Mouse (Mus musculus) thymus, postnatal 25 days (tissue): ENCODE results near the gene Thrsp.
"Not testable (repeated sequence)": the region's sequence is repeated elsewhere in the genome, so short reads cannot be mapped to it uniquely, and the experiment has no call there.

Experiments
- DNase-seq: peaks from one replicate; pipeline ENCODE4 v3.0.0; 2022

The Thrsp gene

DNA sequence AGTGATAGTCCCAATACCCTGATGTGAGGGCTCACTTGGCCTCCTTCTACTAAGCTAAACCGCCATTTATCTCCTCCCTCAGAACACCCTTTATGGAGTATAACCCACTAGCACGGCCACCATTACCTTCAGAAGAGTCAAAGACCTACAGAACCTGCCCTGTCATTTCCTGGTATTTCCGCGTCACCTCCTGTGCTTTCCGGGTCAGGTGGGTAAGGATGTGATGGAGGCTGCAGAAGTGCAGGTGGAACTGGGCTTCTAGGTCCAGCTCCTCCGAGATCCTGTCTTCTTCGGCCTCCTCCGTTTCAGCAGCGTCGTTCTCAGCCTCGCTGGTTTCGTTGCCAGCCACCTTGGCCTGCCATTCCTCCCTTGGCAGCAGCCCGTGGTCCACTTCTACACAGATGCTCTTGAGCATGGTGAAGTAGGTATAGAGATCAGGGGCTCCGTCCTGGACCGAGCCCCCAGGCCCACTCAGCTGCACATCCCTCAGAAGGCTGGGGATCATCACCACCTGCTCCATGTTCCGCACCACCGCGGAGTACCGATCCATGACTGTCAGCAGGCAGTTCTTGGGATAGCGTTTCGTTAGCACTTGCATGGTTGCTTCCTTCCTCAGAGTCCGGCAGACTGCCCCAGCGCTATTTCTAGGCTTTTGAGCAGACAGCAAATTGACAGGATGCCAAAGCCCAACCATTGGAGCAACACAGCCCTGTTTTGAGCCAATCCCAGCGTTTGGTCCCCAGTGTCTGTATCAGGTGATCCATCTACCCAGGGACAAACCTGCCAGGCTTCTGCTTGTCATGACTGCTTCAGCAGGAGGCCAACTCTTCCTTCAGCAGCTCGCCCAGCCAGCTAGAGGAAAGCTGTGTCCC, at the start of gene Thrsp:
TSS of gene Thrsp (minus strand) at position 825 of the 872 bp plus-strand sequence.
- DNase-seq = no peak

DNA sequence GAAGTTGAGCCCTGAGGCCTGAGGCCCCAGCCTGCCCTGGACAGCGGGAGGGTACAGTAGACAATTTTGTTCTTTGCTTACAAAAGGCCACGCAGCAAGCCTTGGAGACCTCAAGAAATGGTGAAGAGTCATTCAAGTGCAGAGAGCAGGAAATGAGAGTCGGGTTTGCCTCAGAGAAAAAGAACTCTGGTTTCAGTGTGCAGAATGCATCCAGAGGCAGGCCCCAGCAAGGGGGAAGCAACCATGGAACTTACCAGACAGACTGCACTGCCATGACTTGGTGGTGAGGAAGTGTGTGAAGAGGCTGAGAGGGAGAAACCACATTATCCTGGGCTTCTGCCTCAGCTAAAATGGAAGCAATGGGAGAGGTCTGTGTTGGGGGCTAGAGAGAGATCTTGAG, 38.0 kb upstream of the Thrsp start:
- no peak for DNase-seq

- no peak for DNase-seq
Measured at GRCm38 (mm10) chr7:97454795-97455194, 37.3 kb upstream of the Thrsp start.

GRCm38 (mm10) chr7:97453141-97453921, 35.8 kb upstream of the Thrsp start:
- peak; percentile 25 for DNase-seq

GRCm38 (mm10) chr7:97452196-97452595, 34.7 kb upstream of the Thrsp start:
- peak; percentile 22 for DNase-seq

DNA sequence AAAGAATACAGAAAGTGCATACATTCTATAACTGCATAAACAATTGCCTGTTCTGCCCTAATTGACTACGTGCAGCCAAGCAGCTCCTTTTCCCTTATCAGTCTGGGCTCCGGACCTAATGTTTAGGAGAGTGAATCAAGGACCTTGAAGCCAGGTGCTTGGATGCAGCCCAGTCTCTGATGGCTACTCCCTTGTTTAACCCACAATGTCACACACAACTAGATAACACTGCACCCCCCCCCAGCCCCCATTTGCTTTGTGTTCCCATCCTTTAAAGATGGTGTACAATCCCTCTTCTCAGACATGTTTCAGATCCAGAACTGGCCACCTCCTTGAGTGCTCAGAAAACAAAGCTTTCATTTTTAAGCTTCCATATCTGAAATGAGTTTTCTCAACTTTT, 33.5 kb upstream of the Thrsp start, which contains the start of gene Kctd14:
TSS of gene Kctd14 (plus strand) at position 301 of the 400 bp plus-strand sequence.
- not testable (repeated sequence) for DNase-seq

DNA sequence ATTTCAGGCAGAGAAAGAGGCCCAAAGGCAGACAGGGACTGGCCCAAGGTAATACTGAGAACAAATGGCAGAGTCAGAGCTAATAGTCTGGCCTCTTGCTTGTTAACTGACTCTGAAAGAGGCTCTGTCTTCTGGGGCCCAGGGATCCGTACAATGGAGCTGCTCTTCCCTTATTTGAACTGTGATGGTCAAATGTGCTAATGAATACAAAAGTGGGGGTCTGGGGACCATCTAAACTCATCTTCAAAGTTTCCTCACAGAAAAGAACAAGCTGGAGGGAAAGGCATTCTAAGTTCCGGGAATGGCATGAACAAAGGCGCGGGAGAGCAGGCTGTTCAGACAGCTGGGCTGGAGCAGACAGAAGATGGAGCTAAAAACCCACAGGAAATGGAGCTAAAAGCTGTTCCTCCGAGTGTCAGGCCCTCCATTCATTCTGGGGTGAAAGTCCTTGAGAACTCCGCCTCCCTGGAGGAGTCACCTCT, 29.6 kb upstream of the Thrsp start:
- peak; percentile 28 for DNase-seq

- peak; percentile 45 for DNase-seq
Measured at GRCm38 (mm10) chr7:97446171-97446925, 28.8 kb upstream of the Thrsp start.

DNA sequence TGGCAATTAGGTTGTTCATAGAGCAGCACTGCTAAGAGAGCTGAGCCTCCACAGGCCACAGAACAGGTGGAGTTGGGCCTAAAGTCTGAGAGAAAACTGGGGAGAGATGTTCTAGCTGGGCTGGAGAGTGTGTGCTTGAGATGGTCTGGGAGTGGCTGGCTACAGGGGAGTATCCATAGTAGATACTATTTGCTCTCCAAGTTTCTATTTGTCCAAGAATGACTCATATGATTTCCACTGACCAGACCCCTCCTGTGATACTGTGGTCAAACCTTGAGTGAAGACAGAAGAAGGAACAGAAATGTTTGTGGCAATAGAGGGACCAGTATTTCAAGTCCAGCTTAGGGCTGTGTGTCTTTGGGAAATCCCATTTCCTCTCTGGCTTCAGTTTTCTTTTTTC, 21.5 kb upstream of the Thrsp start:
- DNase-seq = no peak

DNA sequence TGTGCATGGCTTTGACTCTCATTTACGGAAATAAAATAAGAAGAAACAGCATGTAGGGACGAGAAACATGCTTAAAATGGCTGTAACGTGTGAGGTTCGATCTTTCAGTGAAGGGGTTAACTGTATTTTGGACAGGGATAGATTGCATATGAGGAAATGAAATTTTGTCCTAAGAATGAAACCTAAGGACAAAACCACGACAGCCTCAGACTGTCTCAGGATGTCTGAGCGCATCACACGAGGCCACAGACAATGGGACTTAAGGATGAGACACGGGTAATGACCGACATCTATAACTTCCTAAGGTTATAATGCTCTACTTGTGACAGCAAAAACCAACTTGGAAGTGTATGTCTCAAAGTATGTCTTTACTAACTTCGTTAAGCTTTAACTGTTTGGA, 17.0 kb upstream of the Thrsp start:
- DNase-seq = no peak

- DNase-seq = not testable (repeated sequence)
Measured at GRCm38 (mm10) chr7:97433517-97433916, 16.0 kb upstream of the Thrsp start.

DNA sequence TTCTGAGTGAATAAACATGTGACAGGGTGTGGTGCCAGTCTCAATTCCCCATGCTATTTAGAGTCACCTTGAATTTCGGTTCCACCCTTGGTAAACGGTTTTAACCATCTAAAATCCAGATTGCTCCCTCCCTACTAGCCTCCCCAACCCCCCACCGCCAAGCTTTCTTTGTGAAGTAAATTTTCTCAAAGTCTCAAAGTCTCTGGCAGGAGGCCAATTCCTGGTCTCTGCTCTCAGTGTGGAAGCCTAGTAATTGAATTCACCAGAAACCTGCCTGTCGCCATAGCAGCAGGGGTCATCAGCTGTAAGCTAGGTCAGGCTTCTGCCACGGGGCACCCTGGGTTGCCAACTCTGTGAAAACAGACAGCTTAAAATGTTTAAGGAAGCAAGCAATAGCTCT, 12.2 kb upstream of the Thrsp start:
- DNase-seq = no peak

- DNase-seq = no peak
Measured at GRCm38 (mm10) chr7:97427778-97428420, 10.4 kb upstream of the Thrsp start.

- no peak for DNase-seq
Measured at GRCm38 (mm10) chr7:97427296-97427695, 9.8 kb upstream of the Thrsp start.

- DNase-seq = no peak
Measured at GRCm38 (mm10) chr7:97426566-97426965, 9.0 kb upstream of the Thrsp start.

GRCm38 (mm10) chr7:97424621-97425245, 7.2 kb upstream of the Thrsp start:
- peak; percentile 79 for DNase-seq

GRCm38 (mm10) chr7:97423754-97424153, 6.2 kb upstream of the Thrsp start:
- no peak for DNase-seq

GRCm38 (mm10) chr7:97420958-97421651, 3.6 kb upstream of the Thrsp start:
- no peak for DNase-seq

GRCm38 (mm10) chr7:97420406-97420805, 2.9 kb upstream of the Thrsp start:
- no peak for DNase-seq

DNA sequence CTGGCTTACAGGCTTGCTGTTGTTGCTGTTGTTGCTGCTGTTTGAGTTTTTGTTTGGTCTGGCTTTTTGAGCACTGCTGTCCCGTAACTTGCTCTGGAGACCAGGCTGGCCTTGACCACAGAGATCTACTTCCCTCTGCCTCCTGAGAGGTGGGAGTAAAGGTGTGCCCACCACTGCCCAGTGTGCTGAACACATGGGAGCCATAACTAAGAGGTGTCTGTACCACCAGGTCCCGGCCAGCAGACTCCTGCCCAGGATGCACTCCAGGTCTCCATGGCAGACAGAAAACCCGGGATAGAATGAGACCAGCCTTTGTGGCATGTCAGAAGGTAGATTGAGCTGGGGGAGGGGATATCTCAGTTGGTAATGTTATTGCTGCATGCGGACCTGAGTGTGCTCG, 1.6 kb upstream of the Thrsp start:
- no peak for DNase-seq

DNA sequence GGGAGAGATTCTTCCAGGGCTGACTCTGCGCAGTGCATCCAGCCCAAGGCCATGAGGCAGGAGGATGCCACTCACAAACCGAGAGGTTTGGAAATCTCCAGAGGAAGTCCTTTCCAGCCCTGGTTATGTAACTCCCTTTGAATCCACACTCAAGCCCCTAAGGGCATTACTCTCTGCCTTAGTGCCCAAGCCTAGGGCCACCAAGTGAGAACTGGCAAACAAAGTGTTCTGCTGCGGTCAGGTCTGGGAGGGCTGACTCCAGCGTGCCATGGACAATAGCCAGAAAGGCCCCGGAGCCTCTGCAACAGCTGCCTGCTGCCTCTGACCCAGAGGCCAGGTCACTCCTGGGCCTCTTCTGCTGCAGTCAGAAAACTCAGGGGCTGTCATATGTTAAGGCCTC, 1.2 kb upstream of the Thrsp start:
- no peak for DNase-seq
